Mouse (Mus musculus) kidney, postnatal 0 days (tissue): ENCODE results near the gene Rraga. TPM values are rescaled to one million over a fixed set of nuclear protein-coding genes. Genes with fewer than 3 reads are reported as not detected.

Source experiments
- ATAC-seq: fragments of 200-750 bp; cut with Nextera tagmentation; replicated peaks from 2 replicates; pipeline ENCODE4 v1.8.0; 2017; ENCODE audit warnings: low read depth, moderate number of reproducible peaks, moderate TSS enrichment, moderate library complexity; ENCODE audit not compliant: low FRiP score
- DNase-seq: peaks from one replicate; pipeline ENCODE4 v3.0.0-alpha.2; 2016; ENCODE audit warnings: low spot score
- H3K27ac ChIP-seq: fragments of 300-500 bp; sonication (generic); 2 replicates; pipeline ENCODE4 v1.5.1; 2014; ENCODE audit warnings: mild to moderate bottlenecking
- H3K27me3 ChIP-seq: fragments of 300-500 bp; sonication (generic); 2 replicates; pipeline ENCODE4 v1.6.1; 2014; ENCODE audit warnings: low read length, mixed read lengths; ENCODE audit not compliant: insufficient read depth
- H3K36me3 ChIP-seq: fragments of 300-500 bp; sonication (generic); 2 replicates; pipeline ENCODE4 v1.6.1; 2014; ENCODE audit warnings: low read length, mixed read lengths; ENCODE audit not compliant: insufficient read depth
- H3K4me1 ChIP-seq: fragments of 300-500 bp; sonication (generic); replicated peaks from 2 replicates; pipeline ENCODE4 v1.6.1; 2014; ENCODE audit warnings: antibody characterized with exemption, low read length, mixed read lengths; ENCODE audit not compliant: insufficient read depth
- H3K4me2 ChIP-seq: fragments of 300-500 bp; sonication (generic); 2 replicates; pipeline ENCODE4 v1.6.1; 2014; ENCODE audit warnings: mild to moderate bottlenecking, low read length, moderate library complexity, mixed read lengths
- H3K4me3 ChIP-seq: fragments of 300-500 bp; sonication (generic); replicated peaks from 2 replicates; pipeline ENCODE4 v1.5.1; 2014; ENCODE audit warnings: low read depth, low read length
- H3K9ac ChIP-seq: fragments of 300-500 bp; sonication (generic); 2 replicates; pipeline ENCODE4 v1.6.1; 2014; ENCODE audit warnings: low read depth, low read length
- H3K9me3 ChIP-seq: fragments of 300-500 bp; sonication (generic); replicated peaks from 2 replicates; pipeline ENCODE4 v1.6.1; 2016; ENCODE audit warnings: low read length, inconsistent platforms, mixed read lengths
- CTCF ChIP-seq: IDR thresholded peaks from 2 replicates; pipeline ENCODE4 v1.5.1; 2016; ENCODE audit warnings: antibody characterized with exemption, low read depth, mild to moderate bottlenecking, moderate library complexity
- WGBS: fragments of 180-500 bp; shearing (Covaris S2); extraction: QIAGEN DNeasy Blood & Tissue Kit; methylation state at CpG from one replicate; pipeline ENCODE4 v1.1.7; 2014; 5-methylcytosine and 5-hydroxymethylcytosine counted together
- polyA plus RNA-seq: library from polyadenylated mRNA; unstranded; fragments of >200 nt; fragmentation: Nextera tagmentation; extraction: Ambion mirVana; gene quantifications from 2 replicates; pipeline ENCODE4 v1.2.1, GENCODE M21; 2015

Gene Rraga
- polyA plus RNA-seq, 1 experiment from 2014 or later: 80.3 TPM

- H3K36me3 ChIP-seq: no peaks in the 10 kb centered on the region
- DNase-seq (no peak), ATAC-seq (no peak)
- no peak overlapping the region for H3K4me3 ChIP-seq
- no peak overlapping the region for H3K4me2 ChIP-seq
- H3K4me1 ChIP-seq: no peaks in the 10 kb centered on the region
- TF ChIP-seq CTCF: no peak
- no peak overlapping the region for H3K9ac ChIP-seq
- H3K27me3 ChIP-seq: no peaks in the 10 kb centered on the region
- 82% methylated on average over 7 of the region's 7 CpGs for WGBS
- no peaks in the 10 kb centered on the region for H3K9me3 ChIP-seq
- no peak overlapping the region for H3K27ac ChIP-seq
These were observed 18.1 kb upstream of the Rraga start for GRCm38 (mm10) chr4:86557371-86557770.

GRCm38 (mm10) chr4:86558228-86558627, 17.2 kb upstream of the Rraga start, which contains the start of gene Saxo1:
Gene Saxo1, minus strand, starts transcription at chr4:86558328.
- no peak for TF ChIP-seq CTCF
- H3K36me3 ChIP-seq: no peaks in the 10 kb centered on the region
- no peak within 1 kb of the TSS for H3K4me2 ChIP-seq
- 96% methylated on average over 7 of the region's 7 CpGs for WGBS
- H3K4me3 ChIP-seq: no peak within 1 kb of the TSS
- H3K4me1 ChIP-seq: no peaks in the 10 kb centered on the region
- ATAC-seq: no peak
- no peaks in the 10 kb centered on the region for H3K27me3 ChIP-seq
- no peaks in the 10 kb centered on the region for H3K9me3 ChIP-seq
- H3K9ac ChIP-seq: no peak within 1 kb of the TSS
- no peak for DNase-seq
- H3K27ac ChIP-seq: no peak within 1 kb of the TSS

- ATAC-seq (no peak), DNase-seq (no peak)
- Histone ChIP-seq H3K27ac (no peak overlapping the region), H3K4me3 (no peak overlapping the region), H3K9ac (no peak overlapping the region), H3K9me3 (no peaks in the 10 kb centered on the region), H3K4me2 (no peak overlapping the region), H3K4me1 (no peaks in the 10 kb centered on the region), H3K27me3 (no peaks in the 10 kb centered on the region), H3K36me3 (no peaks in the 10 kb centered on the region)
- no peak for TF ChIP-seq CTCF
- WGBS: 50% methylated on average over 4 of the region's 4 CpGs
These were observed 16.5 kb upstream of the Rraga start for GRCm38 (mm10) chr4:86559006-86559405.

GRCm38 (mm10) chr4:86561061-86561460, 14.4 kb upstream of the Rraga start:
- Histone ChIP-seq H3K4me1 (no peaks in the 10 kb centered on the region), H3K9ac (no peak overlapping the region), H3K4me3 (no peak overlapping the region), H3K27ac (no peak overlapping the region), H3K4me2 (no peak overlapping the region), H3K36me3 (no peaks in the 10 kb centered on the region), H3K27me3 (no peaks in the 10 kb centered on the region), H3K9me3 (no peaks in the 10 kb centered on the region)
- DNase-seq: no peak
- TF ChIP-seq CTCF: no peak
- WGBS: 93% methylated on average over 3 of the region's 3 CpGs
- ATAC-seq: no peak

- no peak for TF ChIP-seq CTCF
- H3K4me3 ChIP-seq: peak overlapping the region; percentile 81
- H3K9ac ChIP-seq: peak overlapping the region; percentile 86
- DNase-seq (peak; percentile 9), ATAC-seq (peak; percentile 23; the same call in 1 of the 2 replicates)
- H3K36me3 ChIP-seq: no peaks in the 10 kb centered on the region
- WGBS: 17% methylated on average over 6 of the region's 6 CpGs
- H3K9me3 ChIP-seq: no peaks in the 10 kb centered on the region
- H3K27ac ChIP-seq: peak overlapping the region; percentile 92
- H3K4me2 ChIP-seq: peak overlapping the region; percentile 76
- 0 out of 2 replicates have a peak, but pooled peaks cover 8% of the 10 kb centered on the region for H3K4me1 ChIP-seq
- no peaks in the 10 kb centered on the region for H3K27me3 ChIP-seq
These were observed 557 bp upstream of the Rraga start for GRCm38 (mm10) chr4:86574939-86575282.

- under 1% methylated on average over 20 of the region's 20 CpGs for WGBS
- peak; percentile 47 for DNase-seq
- no peak for ATAC-seq
These were observed 663 bp downstream of the Rraga start for GRCm38 (mm10) chr4:86576120-86576541.

GRCm38 (mm10) chr4:86576630-86577225, 1.3 kb downstream of the Rraga start:
- peak overlapping the region; percentile 81 for H3K4me3 ChIP-seq

More at GRCm38 (mm10) chr4:86576120-86576541, 663 bp downstream of the Rraga start:
- Histone ChIP-seq H3K27me3 (no peaks in the 10 kb centered on the region), H3K27ac (peak overlapping the region; percentile 92), H3K9ac (peak overlapping the region; percentile 86), H3K4me1 (0 out of 2 replicates have a peak, but pooled peaks cover 8% of the 10 kb centered on the region), H3K4me2 (peak overlapping the region; percentile 76), H3K36me3 (0 out of 2 replicates have a peak, but pooled peaks cover 2% of the 10 kb centered on the region), H3K9me3 (no peaks in the 10 kb centered on the region), H3K4me3 (peak overlapping the region; percentile 81)
- no peak for TF ChIP-seq CTCF

More at GRCm38 (mm10) chr4:86576630-86577225, 1.3 kb downstream of the Rraga start:
- Histone ChIP-seq H3K27me3 (no peaks in the 10 kb centered on the region), H3K9me3 (no peaks in the 10 kb centered on the region), H3K9ac (peak overlapping the region; percentile 86), H3K4me1 (0 out of 2 replicates have a peak, but pooled peaks cover 8% of the 10 kb centered on the region), H3K36me3 (0 out of 2 replicates have a peak, but pooled peaks cover 2% of the 10 kb centered on the region), H3K4me2 (peak overlapping the region; percentile 76), H3K27ac (peak overlapping the region; percentile 92; the same call in 1 of the 2 replicates)
- ATAC-seq (no peak), DNase-seq (no peak)
- no peak for TF ChIP-seq CTCF
- WGBS: 6% methylated on average over 11 of the region's 11 CpGs
